Mouse (Mus musculus) myocyte (in vitro differentiated cells): ENCODE measurements at regions not wholly inside any gene's neighbourhood (a gene's known extent, or its start where the extent isn't known, plus 50 kb on each side); places are given as distances from the start of the nearest gene placed in this dataset.

Source experiments
- CEBPB ChIP-seq: IDR thresholded peaks from 2 replicates; pipeline ENCODE4 v1.6.1; 2011; ENCODE audit warnings: mild to moderate bottlenecking, moderate library complexity; ENCODE audit not compliant: poor library complexity, insufficient read depth, severe bottlenecking
- E2F4 ChIP-seq: IDR thresholded peaks from one replicate; pipeline ENCODE4 v1.6.1; 2011; ENCODE audit warnings: mild to moderate bottlenecking, control low read depth, moderate library complexity; ENCODE audit not compliant: insufficient read depth
- MAX ChIP-seq: IDR thresholded peaks from one replicate; pipeline ENCODE4 v1.6.1; 2011; ENCODE audit warnings: low read depth, mild to moderate bottlenecking, control low read depth
- MYOD1 ChIP-seq, 3 experiments: IDR thresholded peaks; one replicate each; pipeline ENCODE4 v1.6.1; 2011; ENCODE audit warnings: control low read depth in 2 of 3, low read depth in 2 of 3, mild to moderate bottlenecking in 2 of 3, moderate library complexity in 1 of 3; ENCODE audit not compliant: insufficient read length in 2 of 3, control insufficient read depth in 1 of 3
- MYOG ChIP-seq, 3 experiments: IDR thresholded peaks; one replicate each; pipeline ENCODE4 v1.6.1; 2011; ENCODE audit warnings: control low read depth in 2 of 3, low read depth in 2 of 3, mild to moderate bottlenecking in 2 of 3; ENCODE audit not compliant: insufficient read length in 2 of 3, control insufficient read depth in 1 of 3, insufficient read depth in 1 of 3
- POLR2A ChIP-seq: IDR thresholded peaks from one replicate; pipeline ENCODE4 v1.6.1; 2011; ENCODE audit warnings: low read depth, mild to moderate bottlenecking, control low read depth, moderate library complexity; ENCODE audit not compliant: insufficient read length
- POLR2AphosphoS2 ChIP-seq: IDR thresholded peaks from one replicate; pipeline ENCODE4 v1.6.1; 2011; ENCODE audit warnings: low read depth, control low read depth; ENCODE audit not compliant: insufficient read length
- REST ChIP-seq: IDR thresholded peaks from one replicate; pipeline ENCODE4 v1.6.1; 2011; ENCODE audit warnings: mild to moderate bottlenecking, control low read depth, moderate library complexity; ENCODE audit not compliant: insufficient read depth, insufficient read length
- SRF ChIP-seq: IDR thresholded peaks from one replicate; pipeline ENCODE4 v1.6.1; 2011; ENCODE audit warnings: low read depth; ENCODE audit not compliant: control insufficient read depth, insufficient read length
- TCF12 ChIP-seq: IDR thresholded peaks from one replicate; pipeline ENCODE4 v1.6.1; 2011; ENCODE audit warnings: mild to moderate bottlenecking, control low read depth; ENCODE audit not compliant: poor library complexity, insufficient read depth, severe bottlenecking
- TCF3 ChIP-seq: IDR thresholded peaks from one replicate; pipeline ENCODE4 v1.6.1; 2011; ENCODE audit warnings: low read depth, control low read depth; ENCODE audit not compliant: insufficient read length
- USF1 ChIP-seq: IDR thresholded peaks from one replicate; pipeline ENCODE4 v1.6.1; 2011; ENCODE audit warnings: low read depth, mild to moderate bottlenecking, control low read depth, moderate library complexity

DNA sequence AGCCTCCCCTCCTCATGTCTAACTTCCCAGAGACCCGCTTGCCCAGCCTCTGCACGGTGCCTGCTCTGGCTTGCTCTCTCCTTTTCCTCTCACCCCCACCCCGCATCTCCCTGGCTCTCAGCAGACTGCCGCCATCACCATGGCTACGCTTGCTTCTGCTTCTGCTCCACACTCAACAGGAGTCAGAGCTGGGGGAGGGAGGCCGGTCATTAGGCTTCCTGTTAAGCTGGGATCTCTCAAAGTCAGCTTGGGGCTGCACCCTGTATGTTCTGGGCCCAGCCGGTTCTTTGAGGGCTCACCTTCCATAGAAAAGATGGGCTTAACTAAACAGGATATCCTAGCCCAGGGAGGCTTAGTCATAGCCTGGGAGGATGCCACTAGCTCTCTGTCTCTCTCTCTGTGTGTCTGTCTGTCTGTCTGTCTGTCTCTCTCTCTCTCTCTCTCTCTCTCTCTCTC, 105.7 kb downstream of the Zfp706 start:
- TF ChIP-seq MAX (no peak), POLR2A (no peak), MYOG (IDR thresholded peaks at IDR 0.05; ENCODE audit: control insufficient read depth in 1 of 3, insufficient read depth in 1 of 3, insufficient read length in 2 of 3, low read depth in 2 of 3) (no peak), USF1 (no peak), E2F4 (no peak), MYOD1 (IDR thresholded peaks at IDR 0.05; ENCODE audit: control insufficient read depth in 1 of 3, insufficient read length in 2 of 3, low read depth in 2 of 3) (no peak), TCF12 (no peak), CEBPB (no peak), SRF (no peak), TCF3 (no peak), REST (no peak), POLR2AphosphoS2 (no peak)
